Mouse (Mus musculus): ENCODE results near the gene Ralgapa2.

Gene Ralgapa2

DNA sequence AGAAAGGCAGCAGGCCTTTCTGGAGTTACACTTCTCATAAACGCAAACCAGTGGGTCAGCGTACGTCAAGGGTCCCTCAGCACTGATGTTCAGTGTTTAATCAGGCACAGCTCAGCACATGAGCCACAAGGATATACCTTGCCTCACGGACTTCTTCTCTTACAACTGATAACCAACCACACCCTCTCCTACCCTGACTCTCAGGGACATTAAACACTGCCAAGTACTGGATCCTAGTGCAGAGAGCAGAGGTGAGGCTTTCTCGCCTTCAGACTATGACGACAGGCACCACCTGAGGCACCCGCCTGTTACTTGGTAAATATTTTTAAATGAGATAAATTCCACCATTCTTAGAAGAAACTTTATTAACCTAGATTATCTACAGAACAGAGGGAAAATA is 85.8 kb downstream of the Ralgapa2 start:
- DNase-seq = no peak

GRCm38 (mm10) chr2:146425235-146425634 is 86.9 kb downstream of the Ralgapa2 start:
- DNase-seq = no peak

- no peak for DNase-seq
Measured at GRCm38 (mm10) chr2:146423710-146424301, 88.3 kb downstream of the Ralgapa2 start.

GRCm38 (mm10) chr2:146423032-146423691 is 89.0 kb downstream of the Ralgapa2 start:
- DNase-seq = no peak

DNA sequence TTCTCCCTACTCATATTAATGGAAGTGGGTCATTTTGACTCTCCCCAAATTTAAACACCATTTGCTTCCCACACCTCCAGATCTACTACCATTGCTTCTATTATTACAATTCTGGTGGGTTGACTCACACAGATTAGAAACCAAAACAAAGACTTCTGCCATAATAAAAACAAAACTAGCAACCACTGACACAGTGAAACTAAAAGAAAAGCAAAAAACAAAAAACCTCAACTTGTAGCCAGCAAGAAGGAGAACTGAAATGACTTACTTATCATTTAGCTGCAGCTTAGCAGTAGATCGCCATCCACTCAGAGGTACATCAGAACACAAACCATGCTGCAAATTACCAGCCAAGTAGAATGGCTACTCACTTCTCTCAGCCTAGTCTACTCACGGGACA is 95.9 kb downstream of the Ralgapa2 start:
- no peak for DNase-seq

- peak; percentile 72 for DNase-seq
Measured at GRCm38 (mm10) chr2:146414484-146415291, 97.5 kb downstream of the Ralgapa2 start.

DNA sequence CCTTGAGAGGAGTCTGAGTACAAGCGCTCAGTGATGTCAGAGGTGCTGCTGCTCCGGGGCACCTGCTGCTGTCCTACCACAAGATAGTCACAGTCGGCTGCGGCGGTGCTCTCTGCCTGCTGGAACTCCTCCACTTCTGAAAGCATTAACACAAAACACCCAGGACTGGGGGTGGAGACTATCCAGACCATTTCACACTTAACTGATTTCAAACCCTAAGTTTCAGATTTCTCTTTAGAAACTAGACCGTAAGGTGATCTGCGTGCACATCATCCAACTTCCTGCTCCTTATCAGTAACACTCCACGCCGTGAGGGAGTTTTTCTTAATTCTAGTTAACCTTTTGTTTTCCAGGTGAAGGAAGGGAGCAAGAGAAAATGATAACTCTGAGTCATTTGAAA is 99.4 kb downstream of the Ralgapa2 start:
- no peak for DNase-seq

- no peak for DNase-seq
Measured at GRCm38 (mm10) chr2:146411904-146412303, 100.2 kb downstream of the Ralgapa2 start.

GRCm38 (mm10) chr2:146407078-146407477 is 105.1 kb downstream of the Ralgapa2 start:
- DNase-seq = no peak

DNA sequence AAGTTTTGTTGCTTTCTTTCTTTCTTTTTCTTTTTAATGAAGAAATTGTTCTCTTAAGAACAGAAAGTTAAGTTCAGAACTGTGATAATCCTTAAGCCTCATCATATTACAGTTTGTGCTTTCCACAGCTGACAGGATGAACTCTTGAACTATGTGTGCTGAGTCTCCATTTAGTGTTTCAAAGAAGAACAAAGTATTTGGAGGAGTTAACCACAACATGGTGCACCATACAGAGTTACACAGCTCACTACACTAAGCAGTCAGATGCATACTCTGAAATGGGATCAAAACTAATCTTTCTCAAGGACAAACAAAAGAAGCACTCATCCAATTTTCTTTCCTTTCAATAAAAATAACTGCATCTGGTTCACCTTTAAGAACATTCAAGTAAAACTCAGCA is 110.6 kb downstream of the Ralgapa2 start:
- no peak for DNase-seq

DNA sequence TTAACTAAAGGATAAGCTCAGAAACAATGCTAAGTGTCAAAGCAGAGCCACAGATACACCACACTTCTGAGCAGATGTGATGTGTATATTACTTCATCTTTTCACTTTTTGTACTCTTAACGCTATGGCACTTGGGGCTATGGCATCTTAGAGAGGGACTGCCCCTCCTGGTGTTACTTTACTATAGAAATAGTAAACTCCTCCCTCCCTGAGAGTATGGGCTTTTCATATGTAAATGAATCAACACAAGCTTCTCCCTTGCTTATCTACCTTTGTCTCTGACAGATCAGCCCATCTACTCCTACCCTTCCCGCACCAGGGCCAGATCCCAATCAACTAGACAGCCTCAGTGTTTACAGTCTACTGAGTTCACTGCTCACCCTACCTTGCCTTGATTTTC is 111.4 kb downstream of the Ralgapa2 start:
- DNase-seq = no peak

DNA sequence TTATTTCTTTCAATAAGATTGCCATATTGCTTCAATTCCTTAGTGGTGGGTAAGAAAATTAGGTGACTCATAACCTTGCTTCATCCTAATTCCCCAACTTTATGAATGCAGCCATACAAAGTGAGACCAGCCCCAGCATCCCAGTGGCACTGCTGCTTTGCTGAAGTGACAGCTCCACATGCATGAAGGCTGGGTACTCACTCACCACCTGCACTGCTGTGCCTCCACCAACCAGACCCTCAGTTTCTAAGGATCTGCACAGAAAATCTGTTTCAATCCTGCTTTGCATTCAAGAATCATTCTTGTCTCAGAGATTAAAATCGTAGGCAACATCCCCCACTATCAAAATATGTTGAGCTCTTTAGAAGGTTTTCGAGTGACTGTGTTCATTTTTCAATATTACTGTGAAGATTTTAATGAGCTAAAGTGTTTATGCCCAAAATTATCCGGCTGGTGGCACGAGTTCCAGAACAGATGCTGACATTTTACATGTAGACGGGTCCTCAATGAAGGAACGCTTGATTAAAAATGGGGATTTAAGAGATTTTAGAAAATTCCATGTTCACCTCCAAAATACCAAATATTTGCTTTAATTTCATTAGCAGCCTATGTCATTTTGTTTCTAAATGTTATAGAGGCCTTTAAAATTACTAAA is 113.8 kb downstream of the Ralgapa2 start:
- no peak for DNase-seq

GRCm38 (mm10) chr2:146387211-146387610 is 124.9 kb downstream of the Ralgapa2 start:
- DNase-seq = no peak

GRCm38 (mm10) chr2:146384582-146384981 is 127.6 kb downstream of the Ralgapa2 start:
- DNase-seq = no peak

GRCm38 (mm10) chr2:146376293-146376692 is 135.9 kb downstream of the Ralgapa2 start:
- DNase-seq = no peak

DNA sequence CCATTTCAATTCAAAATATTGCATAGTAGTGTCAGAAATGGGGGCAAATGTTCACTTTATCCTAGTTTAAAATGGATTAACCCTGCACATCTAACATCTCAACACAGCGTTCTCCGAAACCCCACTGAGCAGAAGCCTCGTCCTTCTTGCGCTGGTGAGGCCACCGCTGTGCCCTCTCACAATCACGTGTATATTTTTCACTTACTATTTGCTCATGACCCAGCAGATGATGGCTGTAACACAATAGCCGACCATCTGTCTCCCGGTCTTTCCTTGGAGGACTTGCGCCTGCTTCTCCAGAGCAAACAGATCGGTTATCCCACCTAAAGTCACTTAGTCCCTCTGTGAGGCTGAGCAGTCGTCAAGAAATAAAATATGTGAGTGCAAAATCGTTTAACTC is 146.0 kb downstream of the Ralgapa2 start:
- no peak for DNase-seq

- no peak for DNase-seq
Measured at GRCm38 (mm10) chr2:146365368-146365983, 146.7 kb downstream of the Ralgapa2 start.

- DNase-seq = peak; percentile 25
Measured at GRCm38 (mm10) chr2:146363483-146363882, 148.7 kb downstream of the Ralgapa2 start.

- DNase-seq = no peak
Measured at GRCm38 (mm10) chr2:146362932-146363331, 149.2 kb downstream of the Ralgapa2 start.

DNA sequence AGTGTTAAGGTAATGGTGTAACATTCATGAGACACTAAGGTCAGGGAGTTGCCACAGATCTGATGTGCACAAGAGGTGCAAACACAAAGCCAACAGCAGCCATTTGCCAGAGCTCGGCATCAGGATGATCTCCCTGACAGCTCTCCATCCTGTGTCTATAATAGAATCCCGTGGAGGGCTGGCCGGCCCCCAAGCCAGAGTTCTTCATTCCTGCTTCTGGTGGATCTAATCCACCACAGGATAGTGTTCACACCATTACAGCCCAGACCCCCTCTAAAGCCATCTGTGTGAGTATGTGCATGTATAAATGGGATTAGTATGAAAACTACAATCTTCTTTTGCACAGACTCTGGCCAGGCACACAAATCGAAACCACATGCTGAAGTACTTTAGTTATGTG is 150.2 kb downstream of the Ralgapa2 start:
- no peak for DNase-seq

- DNase-seq = no peak
Measured at GRCm38 (mm10) chr2:146361076-146361475, 151.1 kb downstream of the Ralgapa2 start.

DNA sequence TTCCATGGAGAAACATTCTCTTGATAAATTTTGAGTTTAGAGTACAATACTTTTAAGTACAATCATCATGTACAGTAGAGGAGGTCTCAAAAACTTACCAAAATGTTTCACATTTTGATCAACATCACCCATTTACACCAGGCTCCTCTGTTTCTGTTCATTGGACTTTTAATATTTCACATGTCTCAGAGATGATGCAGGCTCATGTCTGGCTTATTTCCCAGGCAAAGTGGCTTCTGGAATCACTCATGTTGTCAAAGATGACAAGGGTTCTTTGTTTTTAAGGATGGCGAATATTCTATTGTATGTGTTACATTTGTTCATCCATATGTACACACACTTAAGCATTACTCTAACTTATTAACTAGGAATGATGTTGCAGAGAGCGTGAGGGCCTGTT is 152.5 kb downstream of the Ralgapa2 start:
- DNase-seq = no peak

DNA sequence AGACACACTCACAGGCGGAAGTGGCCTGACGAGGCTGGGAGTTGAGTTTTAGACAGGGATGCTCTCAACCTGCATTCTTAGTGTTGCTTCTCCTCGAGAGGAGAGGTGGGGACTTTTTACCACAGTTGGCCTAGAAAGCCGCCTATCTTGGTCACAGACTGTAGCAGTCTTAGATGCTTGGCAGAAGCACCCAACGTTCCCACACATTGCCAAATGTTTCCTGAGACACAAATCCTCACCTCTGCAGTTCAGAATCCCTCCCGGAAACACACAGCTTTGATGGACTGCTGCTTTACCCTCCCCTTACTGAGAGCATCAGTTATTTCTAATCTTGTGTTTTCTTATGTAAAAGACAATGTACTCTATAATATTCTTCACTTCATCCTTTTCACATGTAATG is 155.6 kb downstream of the Ralgapa2 start:
- DNase-seq = peak; percentile 13

Data from right cerebral cortex, postnatal 25 days (tissue).